Mouse (Mus musculus) heart, postnatal 0 days (tissue): Measurements from ENCODE around the gene Osbpl3.

Experiments used
- CTCF ChIP-seq: IDR thresholded peaks from 2 replicates; pipeline ENCODE4 v1.5.1; 2016; ENCODE audit warnings: antibody characterized with exemption, control low read depth, low read depth
- EP300 ChIP-seq: IDR thresholded peaks from 2 replicates; pipeline ENCODE4 v1.6.1; 2016; ENCODE audit warnings: antibody characterized with exemption, low read depth

DNA sequence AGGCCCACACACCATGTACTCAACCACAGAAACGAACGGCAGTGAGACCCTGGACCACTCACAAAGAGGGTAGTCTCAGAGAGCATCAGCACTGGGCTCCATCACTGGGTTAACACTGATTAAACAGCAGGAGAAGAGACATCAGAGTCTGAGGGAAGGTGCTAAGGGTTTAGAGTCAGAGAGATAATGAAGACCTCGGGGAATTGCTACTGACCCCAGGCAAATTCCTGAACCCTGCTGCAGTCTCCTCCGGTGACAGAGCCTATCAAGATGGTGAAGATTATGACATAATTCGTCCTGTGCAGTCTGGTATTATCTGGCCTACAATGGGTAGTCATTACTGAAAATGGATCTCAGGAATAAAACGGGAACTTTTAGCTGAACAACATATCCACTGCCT is 2.4 kb downstream of the Osbpl3 start:
- TF ChIP-seq CTCF (no peak), EP300 (no peak)
